Mouse (Mus musculus) thymus, adult 2 months (tissue): Measurements from ENCODE around the gene Tubgcp6.

ENCODE experiments used
- CTCF ChIP-seq: fragments of 200-500 bp; IDR thresholded peaks from 2 replicates; pipeline ENCODE4 v1.5.1; 2012; ENCODE audit warnings: mild to moderate bottlenecking, control low read depth, low read length, moderate library complexity, borderline replicate concordance; ENCODE audit not compliant: control insufficient read depth, poor library complexity, insufficient read depth; ENCODE audit errors: extremely low read depth
- POLR2A ChIP-seq: fragments of 200-500 bp; IDR thresholded peaks from 2 replicates; pipeline ENCODE4 v1.6.1; 2012; ENCODE audit warnings: mild to moderate bottlenecking, low read length, control low read depth, moderate library complexity; ENCODE audit not compliant: control insufficient read depth, poor library complexity, insufficient read depth; ENCODE audit errors: extremely low read depth

DNA sequence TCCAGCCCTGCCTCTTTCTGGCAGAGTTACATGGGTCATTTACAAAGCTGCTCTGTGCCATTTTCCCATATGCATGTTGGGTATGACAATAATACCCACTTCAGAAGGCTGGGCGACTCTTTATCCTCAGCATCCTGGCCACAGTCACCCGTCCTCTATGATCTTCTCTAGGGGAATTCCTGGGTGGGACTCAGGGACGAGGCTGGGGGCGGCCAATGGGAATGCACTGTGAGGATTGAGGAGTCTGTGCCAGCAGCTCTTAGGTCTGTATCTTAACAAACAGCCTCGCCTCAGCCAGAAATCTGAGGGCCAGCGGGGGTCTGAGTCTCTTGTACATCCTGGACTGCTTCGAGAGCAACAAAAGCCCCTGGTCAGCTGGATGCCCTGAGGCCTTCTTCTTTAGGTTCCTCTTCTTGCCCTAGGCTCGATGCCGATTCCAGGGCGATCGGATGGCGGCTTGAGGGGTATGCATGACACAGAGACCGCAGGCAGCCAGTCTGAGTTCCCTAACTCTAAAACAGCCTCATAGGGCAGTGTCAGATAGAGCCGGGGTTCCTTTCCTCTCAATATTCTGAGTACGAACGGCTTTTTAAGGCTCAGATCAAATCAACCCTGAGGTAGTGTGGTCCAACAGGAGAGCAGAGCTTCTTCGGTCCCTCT, 49.5 kb upstream of the Tubgcp6 start:
- TF ChIP-seq CTCF (no peak), POLR2A (no peak)
